Mouse (Mus musculus): ENCODE measurements around the gene Pacs2.
A peak's percentile ranks its signal among the peaks of the same experiment; 100 is the strongest.

Pacs2 gene

GRCm38 (mm10) chr12:113088026-113088425, 73.7 kb downstream of the Pacs2 start:
- DNase-seq (ENCODE audit: low spot score in 2 of 2) = no peak

GRCm38 (mm10) chr12:113089107-113089506, 74.8 kb downstream of the Pacs2 start:
- DNase-seq (ENCODE audit: low spot score in 2 of 2) = no peak

GRCm38 (mm10) chr12:113090053-113090452, 75.7 kb downstream of the Pacs2 start:
- no peak for DNase-seq (ENCODE audit: low spot score in 2 of 2)

- peak in 1 of 2 experiments; percentile 32 for DNase-seq (ENCODE audit: low spot score in 2 of 2)
Observed at GRCm38 (mm10) chr12:113097040-113097439, 82.7 kb downstream of the Pacs2 start.

- peak; percentile 57 to 68 for DNase-seq (ENCODE audit: low spot score in 2 of 2)
Observed at GRCm38 (mm10) chr12:113097749-113098281, 83.5 kb downstream of the Pacs2 start, which contains the start of gene Mta1. TSS of gene Mta1 (plus strand) at chr12:113098278.

- DNase-seq (ENCODE audit: low spot score in 2 of 2) = no peak
Observed at GRCm38 (mm10) chr12:113098530-113099151, 84.3 kb downstream of the Pacs2 start.

GRCm38 (mm10) chr12:113099470-113100237, 85.3 kb downstream of the Pacs2 start:
- peak in 1 of 2 experiments; percentile 39 for DNase-seq (ENCODE audit: low spot score in 2 of 2)

GRCm38 (mm10) chr12:113100448-113101076, 86.3 kb downstream of the Pacs2 start:
- DNase-seq (ENCODE audit: low spot score in 2 of 2) = peak; percentile 64 to 68

- DNase-seq (ENCODE audit: low spot score in 2 of 2) = no peak
Observed at GRCm38 (mm10) chr12:113101251-113101960, 87.1 kb downstream of the Pacs2 start.

GRCm38 (mm10) chr12:113102461-113102860, 88.2 kb downstream of the Pacs2 start:
- DNase-seq (ENCODE audit: low spot score in 2 of 2) = peak; percentile 59 to 70

GRCm38 (mm10) chr12:113103846-113104451, 89.6 kb downstream of the Pacs2 start:
- peak in 1 of 2 experiments; percentile 47 for DNase-seq (ENCODE audit: low spot score in 2 of 2)

GRCm38 (mm10) chr12:113106386-113106785, 92.1 kb downstream of the Pacs2 start:
- no peak for DNase-seq (ENCODE audit: low spot score in 2 of 2)

GRCm38 (mm10) chr12:113107431-113108124, 93.3 kb downstream of the Pacs2 start:
- DNase-seq (ENCODE audit: low spot score in 2 of 2) = no peak

- no peak for DNase-seq (ENCODE audit: low spot score in 2 of 2)
Observed at GRCm38 (mm10) chr12:113108528-113109283, 94.4 kb downstream of the Pacs2 start.

GRCm38 (mm10) chr12:113109801-113110200, 95.5 kb downstream of the Pacs2 start:
- DNase-seq (ENCODE audit: low spot score in 2 of 2) = peak in 1 of 2 experiments; percentile 31

- DNase-seq (ENCODE audit: low spot score in 2 of 2) = no peak
Observed at GRCm38 (mm10) chr12:113114141-113114540, 99.8 kb downstream of the Pacs2 start.

GRCm38 (mm10) chr12:113114856-113115538, 100.7 kb downstream of the Pacs2 start:
- no peak for DNase-seq (ENCODE audit: low spot score in 2 of 2)

GRCm38 (mm10) chr12:113119516-113120410, 105.5 kb downstream of the Pacs2 start:
- peak; percentile 77 to 89 for DNase-seq (ENCODE audit: low spot score in 2 of 2)

All from right cerebral cortex, postnatal 10 days (tissue).